Mouse (Mus musculus): ENCODE measurements at regions not wholly inside any gene's neighbourhood (a gene's known extent, or its start where the extent isn't known, plus 50 kb on each side); places are given as distances from the start of the nearest gene placed in this dataset.
"Not testable (repeated sequence)": the region's sequence is repeated elsewhere in the genome, so short reads cannot be mapped to it uniquely, and the experiment has no call there.

DNA sequence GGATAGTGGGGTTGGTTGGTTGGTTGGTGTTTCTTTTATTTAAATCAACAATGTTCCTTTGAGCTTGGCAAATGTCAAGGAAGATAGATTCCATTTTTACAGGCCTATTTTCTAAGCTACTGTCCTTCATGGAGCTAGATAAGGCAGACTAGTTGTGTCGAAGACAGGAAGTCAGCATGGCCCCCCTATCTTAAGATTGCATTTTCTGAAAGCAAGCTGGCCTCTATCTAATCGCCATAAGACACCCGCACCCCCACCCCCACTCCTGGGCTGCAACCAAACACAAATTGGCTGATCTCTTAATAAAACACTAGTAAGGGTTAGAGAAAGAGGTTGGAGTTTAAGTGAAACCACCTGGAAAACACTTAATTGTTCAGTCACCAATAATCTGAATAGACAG lies 1708.5 kb upstream of the 5930422O12Rik start:
- no peak for ATAC-seq (ENCODE audit: low read depth)
- no peaks in the 10 kb centered on the region for H3K27me3 ChIP-seq (ENCODE audit: control insufficient read depth, insufficient read depth, low read length)
- no peak overlapping the region for H3K4me2 ChIP-seq (ENCODE audit: low read depth, low read length)
- no peaks in the 10 kb centered on the region for H3K36me3 ChIP-seq (ENCODE audit: control insufficient read depth, insufficient read depth, low read length)
- no peaks in the 10 kb centered on the region for H3K4me1 ChIP-seq (ENCODE audit: control insufficient read depth, insufficient read depth, low read length)
- no peak overlapping the region for H3K27ac ChIP-seq (ENCODE audit: low read depth, low read length)
- 84% methylated on average over 3 of the region's 3 CpGs for WGBS
- no peak overlapping the region for H3K4me3 ChIP-seq (ENCODE audit: low read depth, low read length)
- no peaks in the 10 kb centered on the region for H3K9me3 ChIP-seq (ENCODE audit: control insufficient read depth, low read length)
- no peak overlapping the region for H3K9ac ChIP-seq (replicated peaks; ENCODE audit: low read depth, low read length)

DNA sequence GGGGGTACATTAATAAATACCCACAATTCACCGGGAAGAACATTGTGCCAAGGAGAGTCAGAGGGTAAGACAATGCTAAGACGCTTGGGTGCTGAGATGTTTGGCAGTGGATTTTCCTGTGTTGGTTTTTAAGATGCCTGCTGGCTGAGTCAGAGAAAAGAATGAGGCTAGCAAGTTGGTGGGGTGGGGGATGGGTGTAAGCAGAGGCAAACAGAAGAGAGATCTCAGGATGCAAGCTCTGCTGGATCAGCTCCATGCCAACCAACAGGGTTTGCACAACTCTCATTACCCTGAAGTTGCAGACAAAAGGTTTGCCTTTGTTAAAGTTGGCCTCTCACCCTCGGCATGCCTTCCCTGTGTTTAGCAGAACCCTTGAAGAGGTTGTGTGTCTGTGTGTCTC lies 1707.9 kb upstream of the 5930422O12Rik start:
- WGBS: 53% methylated on average over 3 of the region's 3 CpGs
- H3K27ac ChIP-seq (ENCODE audit: low read depth, low read length): no peak overlapping the region
- H3K4me2 ChIP-seq (ENCODE audit: low read depth, low read length): no peak overlapping the region
- no peaks in the 10 kb centered on the region for H3K4me1 ChIP-seq (ENCODE audit: control insufficient read depth, insufficient read depth, low read length)
- H3K9me3 ChIP-seq (ENCODE audit: control insufficient read depth, low read length): no peaks in the 10 kb centered on the region
- no peak for ATAC-seq (ENCODE audit: low read depth)
- H3K36me3 ChIP-seq (ENCODE audit: control insufficient read depth, insufficient read depth, low read length): no peaks in the 10 kb centered on the region
- no peak overlapping the region for H3K9ac ChIP-seq (replicated peaks; ENCODE audit: low read depth, low read length)
- H3K27me3 ChIP-seq (ENCODE audit: control insufficient read depth, insufficient read depth, low read length): no peaks in the 10 kb centered on the region
- H3K4me3 ChIP-seq (ENCODE audit: low read depth, low read length): no peak overlapping the region

DNA sequence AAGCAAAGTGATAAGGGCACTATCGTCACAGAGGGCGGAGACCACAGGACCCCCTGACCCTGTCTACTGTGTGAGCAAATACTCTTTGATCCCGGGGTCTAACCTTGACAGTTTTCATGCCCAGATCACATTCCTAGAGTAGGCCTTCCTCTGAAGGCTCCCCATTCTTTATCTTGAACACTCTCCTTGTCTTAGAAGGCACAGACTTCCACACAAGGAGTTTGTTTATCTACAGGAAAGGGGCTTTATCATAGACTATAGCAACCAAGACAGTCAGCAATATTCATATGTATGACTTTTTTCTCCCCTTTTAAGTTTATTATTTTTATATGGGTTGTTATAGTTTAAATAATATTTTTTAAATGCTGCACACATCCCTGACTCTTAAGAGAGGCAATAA lies 1703.1 kb upstream of the 5930422O12Rik start:
- 83% methylated on average over 3 of the region's 3 CpGs for WGBS
- ATAC-seq (ENCODE audit: low read depth): no peak
- Histone ChIP-seq H3K27me3 (ENCODE audit: control insufficient read depth, insufficient read depth, low read length) (no peaks in the 10 kb centered on the region), H3K36me3 (ENCODE audit: control insufficient read depth, insufficient read depth, low read length) (no peaks in the 10 kb centered on the region), H3K9ac (replicated peaks; ENCODE audit: low read depth, low read length) (no peak overlapping the region), H3K9me3 (ENCODE audit: control insufficient read depth, low read length) (no peaks in the 10 kb centered on the region), H3K27ac (ENCODE audit: low read depth, low read length) (no peak overlapping the region), H3K4me3 (ENCODE audit: low read depth, low read length) (no peak overlapping the region), H3K4me1 (ENCODE audit: control insufficient read depth, insufficient read depth, low read length) (no peaks in the 10 kb centered on the region), H3K4me2 (ENCODE audit: low read depth, low read length) (no peak overlapping the region)

DNA sequence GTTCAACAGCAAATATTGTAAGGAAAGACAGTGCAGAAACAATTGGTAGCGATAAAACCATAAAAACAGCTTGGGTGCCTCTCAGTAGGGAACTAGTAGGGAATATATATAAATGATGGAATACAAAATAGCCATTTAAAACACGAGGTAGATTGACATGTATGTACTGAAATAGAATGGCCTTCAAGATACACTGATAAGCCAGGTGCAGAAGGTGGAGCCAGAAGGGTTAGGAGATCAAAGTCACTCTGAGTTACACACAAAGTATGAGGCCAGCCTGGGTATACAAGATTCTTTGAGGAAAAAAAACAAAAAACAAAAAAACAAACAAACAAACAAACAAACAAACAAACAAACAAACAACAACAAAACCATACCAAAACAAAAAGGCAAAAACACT lies 1692.9 kb upstream of the 5930422O12Rik start:
- no peaks in the 10 kb centered on the region for H3K27me3 ChIP-seq (ENCODE audit: control insufficient read depth, insufficient read depth, low read length)
- H3K4me2 ChIP-seq (ENCODE audit: low read depth, low read length): no peak overlapping the region
- no peaks in the 10 kb centered on the region for H3K9me3 ChIP-seq (ENCODE audit: control insufficient read depth, low read length)
- no peak overlapping the region for H3K9ac ChIP-seq (replicated peaks; ENCODE audit: low read depth, low read length)
- no peak overlapping the region for H3K4me3 ChIP-seq (ENCODE audit: low read depth, low read length)
- H3K36me3 ChIP-seq (ENCODE audit: control insufficient read depth, insufficient read depth, low read length): no peaks in the 10 kb centered on the region
- WGBS: 89% methylated on average over 2 of the region's 2 CpGs
- ATAC-seq (ENCODE audit: low read depth): no peak
- no peak overlapping the region for H3K27ac ChIP-seq (ENCODE audit: low read depth, low read length)
- H3K4me1 ChIP-seq (ENCODE audit: control insufficient read depth, insufficient read depth, low read length): no peaks in the 10 kb centered on the region

DNA sequence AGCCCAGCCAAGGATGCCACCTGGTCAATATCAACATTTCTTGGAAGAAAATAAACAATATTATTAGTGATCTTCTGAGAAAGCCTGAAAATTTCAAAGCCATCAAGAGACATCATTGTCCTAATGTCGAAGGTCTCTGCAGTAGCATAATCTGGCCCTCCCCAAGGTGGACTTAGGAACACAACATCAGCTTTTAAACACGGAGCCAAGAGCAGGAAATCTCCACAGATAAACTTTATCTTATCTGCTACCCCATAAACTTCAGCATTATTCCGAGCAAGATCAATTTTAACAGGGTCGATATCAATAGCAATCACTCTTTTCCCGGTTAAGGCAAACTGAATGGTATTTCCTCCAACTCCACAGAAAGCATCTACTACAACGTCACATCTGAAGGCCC lies 1691.2 kb upstream of the 5930422O12Rik start:
- WGBS: 89% methylated on average over 6 of the region's 6 CpGs
- not testable (repeated sequence) for H3K27me3 ChIP-seq (ENCODE audit: control insufficient read depth, insufficient read depth, low read length); H3K9me3 ChIP-seq (ENCODE audit: control insufficient read depth, low read length); H3K9ac ChIP-seq (replicated peaks; ENCODE audit: low read depth, low read length); H3K4me3 ChIP-seq (ENCODE audit: low read depth, low read length); H3K27ac ChIP-seq (ENCODE audit: low read depth, low read length); ATAC-seq (ENCODE audit: low read depth); H3K36me3 ChIP-seq (ENCODE audit: control insufficient read depth, insufficient read depth, low read length); H3K4me1 ChIP-seq (ENCODE audit: control insufficient read depth, insufficient read depth, low read length); H3K4me2 ChIP-seq (ENCODE audit: low read depth, low read length)

DNA sequence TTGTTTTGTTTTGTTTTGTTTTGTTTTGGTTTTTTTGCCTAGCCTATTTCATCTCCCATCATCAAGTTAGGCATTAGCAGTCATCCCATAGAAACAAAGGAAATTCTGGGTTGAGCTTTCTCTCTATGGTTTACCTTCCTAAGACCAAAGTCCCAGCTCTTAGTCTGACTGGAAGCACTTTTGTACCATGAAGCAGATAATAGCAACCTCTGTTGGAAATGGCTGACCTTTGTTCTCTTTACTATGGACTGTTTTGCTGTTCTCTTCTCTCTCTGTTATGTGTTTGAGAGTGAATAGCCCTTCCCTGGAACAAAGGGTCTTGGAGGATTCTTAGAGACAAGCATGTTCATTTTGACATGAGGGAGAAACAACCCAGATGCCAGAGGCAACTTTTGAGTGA lies 1681.7 kb upstream of the 5930422O12Rik start:
- no peak for ATAC-seq (ENCODE audit: low read depth)
- Histone ChIP-seq H3K9ac (replicated peaks; ENCODE audit: low read depth, low read length) (no peak overlapping the region), H3K9me3 (ENCODE audit: control insufficient read depth, low read length) (no peaks in the 10 kb centered on the region), H3K4me2 (ENCODE audit: low read depth, low read length) (no peak overlapping the region), H3K27ac (ENCODE audit: low read depth, low read length) (no peak overlapping the region), H3K36me3 (ENCODE audit: control insufficient read depth, insufficient read depth, low read length) (no peaks in the 10 kb centered on the region), H3K4me1 (ENCODE audit: control insufficient read depth, insufficient read depth, low read length) (no peaks in the 10 kb centered on the region), H3K4me3 (ENCODE audit: low read depth, low read length) (no peak overlapping the region), H3K27me3 (ENCODE audit: control insufficient read depth, insufficient read depth, low read length) (no peaks in the 10 kb centered on the region)

DNA sequence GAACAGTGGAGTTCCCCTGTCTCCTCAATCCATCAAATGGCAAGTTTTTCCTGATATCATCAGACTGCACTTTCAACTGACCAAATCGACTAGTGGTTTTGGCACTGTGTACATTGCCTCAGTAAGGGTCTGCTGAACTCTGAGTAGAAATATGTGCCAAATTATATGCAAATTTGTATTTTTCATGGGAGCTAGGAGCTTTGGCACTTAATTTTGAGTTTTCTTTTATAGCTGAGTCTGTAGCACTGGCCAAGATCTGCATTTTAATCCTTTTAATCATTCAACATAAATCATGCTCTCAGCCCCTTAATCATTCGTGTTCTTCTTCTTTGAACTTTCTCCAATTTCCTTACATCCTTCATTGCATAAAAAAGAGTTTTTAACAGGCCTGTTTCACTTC lies 1678.5 kb upstream of the 5930422O12Rik start:
- 77% methylated on average over 2 of the region's 2 CpGs for WGBS
- ATAC-seq (ENCODE audit: low read depth): no peak
- H3K4me2 ChIP-seq (ENCODE audit: low read depth, low read length): no peak overlapping the region
- no peak overlapping the region for H3K9ac ChIP-seq (replicated peaks; ENCODE audit: low read depth, low read length)
- H3K9me3 ChIP-seq (ENCODE audit: control insufficient read depth, low read length): no peaks in the 10 kb centered on the region
- H3K27ac ChIP-seq (ENCODE audit: low read depth, low read length): no peak overlapping the region
- H3K36me3 ChIP-seq (ENCODE audit: control insufficient read depth, insufficient read depth, low read length): no peaks in the 10 kb centered on the region
- no peaks in the 10 kb centered on the region for H3K27me3 ChIP-seq (ENCODE audit: control insufficient read depth, insufficient read depth, low read length)
- no peaks in the 10 kb centered on the region for H3K4me1 ChIP-seq (ENCODE audit: control insufficient read depth, insufficient read depth, low read length)
- no peak overlapping the region for H3K4me3 ChIP-seq (ENCODE audit: low read depth, low read length)

DNA sequence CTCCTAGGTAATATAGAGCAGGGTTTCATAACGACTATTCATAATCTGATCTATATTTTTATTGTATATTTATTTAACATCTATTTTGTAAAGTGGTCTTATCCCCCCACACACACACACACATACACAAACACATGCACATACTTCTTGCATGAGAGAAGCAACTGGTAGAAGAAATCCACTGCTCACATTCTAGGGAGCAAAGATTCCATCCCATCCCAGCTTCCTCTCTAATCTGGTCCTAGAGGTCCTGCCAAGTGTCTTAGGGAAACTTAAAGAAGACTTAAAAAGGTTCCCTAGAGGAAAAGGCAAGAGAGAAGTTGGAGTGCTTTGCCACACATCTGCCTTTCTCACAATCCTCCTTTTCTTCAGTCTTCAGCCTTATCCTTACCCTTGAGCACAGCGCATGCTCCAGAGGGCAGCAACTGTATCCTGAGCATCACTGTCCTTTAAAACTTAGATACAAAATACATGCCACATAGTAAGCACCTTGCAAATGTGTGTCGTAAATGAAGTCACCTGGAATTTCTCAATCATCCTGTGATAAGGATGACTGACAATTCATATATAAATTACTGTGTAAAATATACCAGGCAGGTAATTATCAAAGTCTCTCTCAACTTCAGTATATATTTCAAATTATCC lies 1677.9 kb upstream of the 5930422O12Rik start:
- no peaks in the 10 kb centered on the region for H3K4me1 ChIP-seq (ENCODE audit: control insufficient read depth, insufficient read depth, low read length)
- H3K27ac ChIP-seq (ENCODE audit: low read depth, low read length): no peak overlapping the region
- H3K4me2 ChIP-seq (ENCODE audit: low read depth, low read length): no peak overlapping the region
- no peaks in the 10 kb centered on the region for H3K9me3 ChIP-seq (ENCODE audit: control insufficient read depth, low read length)
- 78% methylated on average over 3 of the region's 3 CpGs for WGBS
- no peak overlapping the region for H3K9ac ChIP-seq (replicated peaks; ENCODE audit: low read depth, low read length)
- no peaks in the 10 kb centered on the region for H3K27me3 ChIP-seq (ENCODE audit: control insufficient read depth, insufficient read depth, low read length)
- no peak for ATAC-seq (ENCODE audit: low read depth)
- H3K4me3 ChIP-seq (ENCODE audit: low read depth, low read length): no peak overlapping the region
- H3K36me3 ChIP-seq (ENCODE audit: control insufficient read depth, insufficient read depth, low read length): no peaks in the 10 kb centered on the region

DNA sequence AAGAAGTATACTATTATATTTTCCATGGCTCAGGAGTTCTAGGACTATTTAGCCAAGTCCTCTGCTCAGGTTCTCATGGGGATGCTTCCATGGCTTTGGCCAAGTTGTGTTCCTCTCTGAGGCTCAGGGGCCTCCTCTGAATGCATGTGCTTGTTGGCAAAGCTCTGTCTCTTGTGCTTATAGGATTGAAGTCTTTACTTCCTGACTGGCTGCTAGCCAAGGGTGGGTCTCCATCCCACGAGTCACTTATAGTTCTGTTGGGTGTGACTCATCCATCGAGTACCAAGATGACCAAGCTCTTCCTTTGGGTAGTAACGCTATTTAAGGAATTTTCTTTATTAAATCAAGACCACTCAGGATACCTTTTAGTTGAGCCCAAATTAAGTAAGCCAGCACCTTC lies 1672.8 kb upstream of the 5930422O12Rik start:
- ATAC-seq (ENCODE audit: low read depth): no peak
- H3K27ac ChIP-seq (ENCODE audit: low read depth, low read length): no peak overlapping the region
- H3K9ac ChIP-seq (replicated peaks; ENCODE audit: low read depth, low read length): no peak overlapping the region

DNA sequence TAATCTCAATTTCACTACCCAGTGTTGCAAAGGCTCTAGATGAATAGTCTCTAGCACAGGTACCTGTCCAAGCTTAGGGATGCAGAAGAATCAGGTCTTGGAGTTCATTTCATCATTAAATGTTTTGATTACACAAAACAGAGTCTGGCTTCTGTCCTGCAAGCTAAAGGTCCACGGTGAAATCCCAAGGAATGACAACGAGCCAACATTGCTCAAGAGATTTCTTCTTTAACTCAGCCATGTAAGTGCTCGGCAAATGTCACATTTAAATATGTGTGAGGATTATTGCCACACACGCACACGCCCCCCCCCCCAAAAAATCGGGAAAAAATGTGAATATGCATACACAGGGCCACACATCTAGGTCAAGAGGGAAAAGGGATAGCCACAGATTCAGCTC lies 1666.4 kb upstream of the 5930422O12Rik start:
- no peak for ATAC-seq (ENCODE audit: low read depth)
- Histone ChIP-seq H3K4me2 (ENCODE audit: low read depth, low read length) (no peak overlapping the region), H3K4me3 (ENCODE audit: low read depth, low read length) (no peak overlapping the region), H3K27ac (ENCODE audit: low read depth, low read length) (no peak overlapping the region), H3K9ac (replicated peaks; ENCODE audit: low read depth, low read length) (no peak overlapping the region), H3K27me3 (ENCODE audit: control insufficient read depth, insufficient read depth, low read length) (no peaks in the 10 kb centered on the region), H3K9me3 (ENCODE audit: control insufficient read depth, low read length) (no peaks in the 10 kb centered on the region), H3K36me3 (ENCODE audit: control insufficient read depth, insufficient read depth, low read length) (no peaks in the 10 kb centered on the region), H3K4me1 (ENCODE audit: control insufficient read depth, insufficient read depth, low read length) (no peaks in the 10 kb centered on the region)
- WGBS: 86% methylated on average over 6 of the region's 6 CpGs

More for the DNA sequence above, 1672.8 kb upstream of the 5930422O12Rik start:
- Histone ChIP-seq H3K4me3 (ENCODE audit: low read depth, low read length) (no peak overlapping the region), H3K36me3 (ENCODE audit: control insufficient read depth, insufficient read depth, low read length) (no peaks in the 10 kb centered on the region), H3K27me3 (ENCODE audit: control insufficient read depth, insufficient read depth, low read length) (no peaks in the 10 kb centered on the region), H3K4me2 (ENCODE audit: low read depth, low read length) (no peak overlapping the region), H3K9me3 (ENCODE audit: control insufficient read depth, low read length) (no peaks in the 10 kb centered on the region), H3K4me1 (ENCODE audit: control insufficient read depth, insufficient read depth, low read length) (no peaks in the 10 kb centered on the region)
- 85% methylated on average over 3 of the region's 3 CpGs for WGBS
